8 mouse cellular contexts compared by ENCODE assay signal in the genomic region with DNA sequence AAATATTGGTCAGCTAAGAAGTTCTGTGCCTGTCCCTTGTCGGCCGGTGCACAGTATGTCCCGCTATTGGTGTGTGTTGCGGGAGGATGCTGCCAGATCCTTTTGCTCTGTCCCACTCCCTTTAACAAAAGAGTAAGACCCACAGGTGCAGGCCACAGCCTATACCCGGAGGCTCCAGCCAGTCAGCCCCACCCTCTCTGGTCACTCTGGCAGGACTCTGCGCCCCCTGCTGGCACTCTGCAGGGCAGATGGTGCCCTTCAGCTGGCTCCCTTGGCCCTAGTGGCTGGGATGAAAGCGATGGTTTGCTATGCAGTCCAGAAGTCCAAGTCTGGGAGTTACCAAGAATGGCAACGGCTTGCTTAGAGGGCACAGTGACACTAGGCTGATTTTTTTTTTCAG. TPM values are rescaled to one million over a fixed set of nuclear protein-coding genes. Genes with fewer than 3 reads are reported as not detected.
A peak's percentile ranks its signal among the peaks of the same experiment; 100 is the strongest.
DNase-seq lines count a peak whose midpoint lies in the region; ATAC-seq and TF ChIP-seq lines count a peak whose summit lies in the region.

No protein-coding gene starts in this region.

- H3K4me1 ChIP-seq in heart, embryonic 15.5 days (replicated peaks): peaks cover 22% of the 10 kb centered on the region
- H3K4me1 ChIP-seq in lung, adult 2 months (ENCODE audit: control insufficient read depth, insufficient read depth, low read length): no peaks in the 10 kb centered on the region
- H3K4me1 ChIP-seq in neural tube, embryonic 15.5 days: peaks cover 16% of the 10 kb centered on the region; the same call in 1 of the 2 replicates

- TF ChIP-seq CTCF in lung, adult 2 months (IDR thresholded peaks at IDR 0.05; ENCODE audit: insufficient read depth, low read length): peak; percentile 73

- H3K36me3 ChIP-seq in heart, embryonic 15.5 days: no peaks in the 10 kb centered on the region
- H3K36me3 ChIP-seq in neural tube, embryonic 15.5 days: no peaks in the 10 kb centered on the region

- H3K27me3 ChIP-seq in heart, embryonic 15.5 days: peaks cover 18% of the 10 kb centered on the region
- peaks cover 6% of the 10 kb centered on the region; the same call in 1 of the 2 replicates for H3K27me3 ChIP-seq in neural tube, embryonic 15.5 days (replicated peaks)

- no peak for TF ChIP-seq POLR2A in lung, adult 2 months (IDR thresholded peaks at IDR 0.05; ENCODE audit: borderline replicate concordance, extremely low read depth, low read depth, low read length)

- peak overlapping the region; percentile 53 for H3K4me2 ChIP-seq in heart, embryonic 15.5 days
- H3K4me2 ChIP-seq in neural tube, embryonic 15.5 days: peak overlapping the region; percentile 35

- H3K9me3 ChIP-seq in heart, embryonic 15.5 days (replicated peaks): no peaks in the 10 kb centered on the region
- H3K9me3 ChIP-seq in neural tube, embryonic 15.5 days (replicated peaks): no peaks in the 10 kb centered on the region

- H3K4me3 ChIP-seq in heart, embryonic 15.5 days: no peak overlapping the region
- H3K4me3 ChIP-seq in lung, adult 2 months (replicated peaks; ENCODE audit: extremely low read depth, low read depth, low read length): no peak overlapping the region
- H3K4me3 ChIP-seq in neural tube, embryonic 15.5 days (replicated peaks): no peak overlapping the region

- no peak overlapping the region for H3K9ac ChIP-seq in heart, embryonic 15.5 days
- H3K9ac ChIP-seq in neural tube, embryonic 15.5 days (replicated peaks): no peak overlapping the region

- 25% methylated on average over 8 of the region's 8 CpGs for WGBS in heart, embryonic 15.5 days
- 32% methylated on average over 8 of the region's 8 CpGs for WGBS in lung, adult 2 months
- 24% methylated on average over 8 of the region's 8 CpGs for WGBS in neural tube, embryonic 15.5 days

- DNase-seq in CD8-positive naive resting alpha-beta T cell, adult 2 months (ENCODE audit: low read depth in 2 of 2, low spot score in 2 of 2): peak; percentile 8 to 17
- peak; percentile 11 for DNase-seq in c-Kit-negative CD71-positive TER-119-positive erythroid progenitor cells, embryonic 14.5 days (ENCODE audit: low read depth, low spot score)
- DNase-seq in fibroblast of lung, adult 2 months (ENCODE audit: low read depth): peak; percentile 34
- peak; percentile 90 for DNase-seq in kidney, postnatal 14 days
- peak; percentile 80 for DNase-seq in lung, adult 2 months
- peak; percentile 75 for DNase-seq in testis, postnatal 14 days (ENCODE audit: low spot score)

- H3K27ac ChIP-seq in heart, embryonic 15.5 days: no peak overlapping the region
- H3K27ac ChIP-seq in neural tube, embryonic 15.5 days (replicated peaks): no peak overlapping the region

- ATAC-seq in heart, embryonic 15.5 days (replicated peaks; ENCODE audit: insufficient number of reproducible peaks, insufficient read depth, low FRiP score, low read depth): peak; percentile 68
- peak; percentile 43; the same call in 1 of the 2 replicates for ATAC-seq in neural tube, embryonic 15.5 days (ENCODE audit: low FRiP score)

RNA-seq across cellular contexts. Expression of a gene that starts 15.9 kb away (rescaled TPM):
- not detected in 2 replicates for polyA plus RNA-seq in heart, embryonic 15.5 days (2015; fragmentation: Nextera tagmentation; extraction: Ambion mirVana)
- polyA plus RNA-seq in lung, adult 2 months (2012; rRNA removed): 0.19 and 0.38 TPM in 2 replicates
- polyA plus RNA-seq in neural tube, embryonic 15.5 days (2015; fragmentation: Nextera tagmentation; extraction: Ambion mirVana): not detected in 2 replicates

RNA-seq across cellular contexts. Expression of a gene that starts 37.4 kb away (rescaled TPM):
- 107 and 118 TPM in 2 replicates for polyA plus RNA-seq in heart, embryonic 15.5 days (2015; fragmentation: Nextera tagmentation; extraction: Ambion mirVana)
- polyA plus RNA-seq in lung, adult 2 months (2012; rRNA removed): 4.8 and 11.4 TPM in 2 replicates
- 112 and 114 TPM in 2 replicates for polyA plus RNA-seq in neural tube, embryonic 15.5 days (2015; fragmentation: Nextera tagmentation; extraction: Ambion mirVana)

Comparison
In these comparisons a context has a peak if more than half of its experiments do, and no peak if none do; other contexts are left out.
1. DNase-seq: peak in every context shown above with its lines; median percentile 90 in kidney, postnatal 14 days; 80 in lung, adult 2 months; 75 in testis, postnatal 14 days; 34 in fibroblast of lung, adult 2 months; 12 in CD8-positive naive resting alpha-beta T cell, adult 2 months; 11 in c-Kit-negative CD71-positive TER-119-positive erythroid progenitor cells, embryonic 14.5 days.